Mouse (Mus musculus) heart, adult 11 months (tissue): ENCODE data around the gene Synj1.

Experiments
- DNase-seq: peaks from one replicate; pipeline ENCODE4 v3.0.0; 2022

Gene Synj1

DNA sequence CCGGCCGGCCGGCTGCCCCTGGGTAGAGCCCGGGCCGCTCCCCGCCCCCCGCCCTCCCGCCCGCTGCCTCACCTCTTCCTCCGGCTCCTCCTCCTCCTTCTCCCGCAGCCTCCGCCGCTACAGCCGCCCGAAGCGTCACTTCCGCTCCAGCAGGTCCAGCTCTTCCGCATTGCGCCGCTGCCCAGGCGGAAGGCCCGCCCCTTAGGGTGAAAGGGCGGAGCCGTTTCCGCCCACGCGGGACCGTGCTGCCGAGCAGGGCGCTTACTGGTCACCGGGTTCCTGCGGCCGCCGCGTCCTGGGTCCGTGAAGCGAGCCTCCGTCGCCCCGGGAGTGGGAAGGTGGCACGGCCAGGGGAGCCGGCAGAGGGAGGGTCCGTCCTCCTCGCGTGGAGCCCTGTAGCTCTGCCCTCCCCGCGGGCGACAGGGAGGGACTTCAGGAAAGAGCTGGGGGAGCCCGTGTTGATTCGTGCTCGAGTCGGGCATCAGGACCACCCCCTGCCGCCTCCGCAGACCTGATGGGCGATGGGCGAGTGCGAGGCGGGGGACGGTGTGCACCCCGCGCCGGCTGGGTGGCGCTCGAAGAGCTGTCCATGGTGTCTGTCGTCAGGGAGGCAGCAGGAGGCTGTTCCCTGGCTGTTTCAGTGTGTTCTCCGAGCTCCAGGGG is at the start of gene Synj1:
Synj1 (minus strand) TSS at position 288 of the 663 bp plus-strand sequence.
- DNase-seq: peak; percentile 99

GRCm38 (mm10) chr16:91057741-91058140 is 46.6 kb upstream of the Synj1 start:
- DNase-seq: peak; percentile 64

GRCm38 (mm10) chr16:91057261-91057660 is 46.2 kb upstream of the Synj1 start:
- DNase-seq: peak; percentile 63

DNA sequence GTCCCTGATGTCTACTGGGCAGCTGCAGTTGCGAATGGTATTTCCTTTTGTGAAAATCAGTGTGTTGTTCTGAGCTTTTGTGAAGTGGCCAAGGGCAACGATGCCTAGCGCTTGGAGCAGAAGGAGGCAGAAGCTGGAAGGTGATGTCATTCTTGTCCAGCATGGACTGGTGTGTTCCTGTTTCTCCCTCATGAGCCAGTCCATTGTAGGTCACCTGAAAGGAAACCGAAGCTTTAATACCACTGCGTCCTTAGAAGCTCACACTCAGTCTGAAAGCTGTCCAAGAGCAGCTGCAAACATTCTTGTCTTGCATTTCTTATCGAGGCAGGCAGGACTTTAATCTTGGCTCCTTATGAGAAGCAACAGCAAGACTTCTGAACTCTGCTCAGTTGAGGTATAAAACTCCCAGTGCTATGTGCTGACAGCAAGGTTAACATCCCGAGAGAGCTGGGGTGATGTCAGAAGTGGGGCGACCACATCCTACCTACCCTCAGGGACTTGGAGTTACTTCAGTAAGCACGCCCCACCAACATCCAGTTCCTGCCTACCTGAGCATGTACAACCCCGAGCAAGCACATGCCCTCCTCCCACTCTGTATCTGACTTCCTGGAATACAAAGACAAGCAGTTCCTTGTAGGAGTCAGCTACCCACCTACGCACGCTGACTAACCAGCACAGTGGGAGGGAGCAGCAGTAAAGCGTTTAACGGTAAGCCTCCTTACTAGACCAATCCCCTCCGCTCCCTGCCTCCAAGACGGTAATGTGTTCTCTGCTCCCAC is 45.1 kb upstream of the Synj1 start:
- DNase-seq: peak; percentile 93

DNA sequence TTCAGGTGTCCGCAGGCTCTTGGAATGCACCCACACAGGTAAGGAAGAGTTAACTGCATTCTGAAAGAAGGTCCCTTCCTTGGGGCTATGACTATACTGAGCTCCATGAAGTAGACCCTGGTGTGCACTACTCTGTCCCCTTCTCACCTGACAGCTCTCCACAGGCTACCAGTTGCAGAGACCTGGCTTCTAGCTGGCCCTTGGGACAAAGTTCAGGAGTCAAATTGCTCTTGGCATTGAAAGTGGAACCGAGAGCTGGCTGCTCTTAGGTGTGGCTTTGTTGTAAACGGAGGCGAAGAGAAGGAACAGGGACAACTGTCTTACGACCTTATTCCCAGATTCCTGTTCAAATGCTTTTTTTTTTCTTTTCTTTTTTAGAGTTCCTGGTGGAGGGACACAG is 44.0 kb upstream of the Synj1 start:
- peak; percentile 71 for DNase-seq

- peak; percentile 68 for DNase-seq
These were observed 42.5 kb upstream of the Synj1 start for GRCm38 (mm10) chr16:91053599-91053998.

GRCm38 (mm10) chr16:91045511-91045910 is 34.4 kb upstream of the Synj1 start:
- DNase-seq: peak; percentile 89

GRCm38 (mm10) chr16:91044270-91045182 is 33.4 kb upstream of the Synj1 start, which contains the start of gene Paxbp1:
TSS of gene Paxbp1 (minus strand) at chr16:91044543.
- peak; percentile 100 for DNase-seq

- peak; percentile 96 for DNase-seq
These were observed 32.5 kb upstream of the Synj1 start for GRCm38 (mm10) chr16:91043461-91044248.

GRCm38 (mm10) chr16:91042640-91043039 is 31.5 kb upstream of the Synj1 start:
- DNase-seq: peak; percentile 69

DNA sequence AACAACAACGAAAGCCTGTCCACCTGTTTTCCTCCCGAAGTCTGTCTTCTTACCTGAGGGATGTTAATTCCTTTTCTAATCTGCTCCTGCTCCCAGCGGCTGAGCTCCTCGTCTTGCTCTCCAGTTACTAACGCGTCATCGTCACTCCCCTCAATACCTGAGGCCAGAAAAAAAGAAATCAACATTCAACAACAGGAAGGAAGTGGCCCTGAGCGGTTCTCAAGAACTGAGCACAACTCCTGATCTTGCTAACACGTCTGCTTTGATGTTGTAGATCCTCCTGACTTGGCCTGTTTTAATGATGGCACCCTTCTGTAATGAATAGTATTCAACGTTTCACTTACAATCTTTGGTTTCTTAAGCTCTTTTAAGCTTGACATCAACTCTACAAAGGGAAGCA is 24.8 kb upstream of the Synj1 start:
- DNase-seq: peak; percentile 83

DNA sequence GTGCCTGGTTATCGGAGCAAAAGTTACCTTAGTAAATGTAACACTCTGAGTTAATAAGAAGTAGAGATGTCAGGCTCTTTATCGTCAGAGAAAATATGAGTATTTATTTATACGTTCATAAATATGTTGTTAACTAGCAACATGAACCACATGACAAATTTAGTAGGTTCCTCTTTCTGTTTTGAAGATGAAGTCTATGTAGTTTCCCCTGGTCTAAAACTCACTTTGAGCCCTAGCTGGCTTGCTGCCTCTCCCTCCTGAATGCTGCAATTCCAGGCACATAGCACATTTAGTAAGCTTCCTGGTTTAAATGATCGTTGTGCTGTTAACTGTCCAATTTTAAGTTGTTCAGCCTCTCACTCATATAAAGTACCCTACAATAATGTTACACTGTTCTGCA is 19.6 kb upstream of the Synj1 start:
- peak; percentile 61 for DNase-seq

DNA sequence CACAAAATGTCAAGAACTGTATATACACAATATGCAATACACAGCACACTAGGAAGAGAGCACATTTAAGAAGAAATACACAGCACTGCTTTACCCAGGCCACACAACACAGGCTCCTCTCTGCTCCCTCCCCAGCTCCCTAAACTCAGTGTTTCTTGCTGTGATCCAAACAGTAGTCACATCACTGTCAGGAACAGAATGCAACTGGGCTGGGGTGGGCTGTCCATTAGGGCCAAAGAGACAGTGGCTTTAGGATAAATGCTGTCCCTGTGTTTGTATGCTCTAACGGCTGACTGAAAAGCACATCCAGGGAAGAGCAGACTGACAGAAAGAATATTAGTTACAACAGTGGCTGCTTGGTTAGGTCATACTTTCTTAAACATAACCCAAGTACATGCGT is 18.8 kb upstream of the Synj1 start:
- peak; percentile 68 for DNase-seq

DNA sequence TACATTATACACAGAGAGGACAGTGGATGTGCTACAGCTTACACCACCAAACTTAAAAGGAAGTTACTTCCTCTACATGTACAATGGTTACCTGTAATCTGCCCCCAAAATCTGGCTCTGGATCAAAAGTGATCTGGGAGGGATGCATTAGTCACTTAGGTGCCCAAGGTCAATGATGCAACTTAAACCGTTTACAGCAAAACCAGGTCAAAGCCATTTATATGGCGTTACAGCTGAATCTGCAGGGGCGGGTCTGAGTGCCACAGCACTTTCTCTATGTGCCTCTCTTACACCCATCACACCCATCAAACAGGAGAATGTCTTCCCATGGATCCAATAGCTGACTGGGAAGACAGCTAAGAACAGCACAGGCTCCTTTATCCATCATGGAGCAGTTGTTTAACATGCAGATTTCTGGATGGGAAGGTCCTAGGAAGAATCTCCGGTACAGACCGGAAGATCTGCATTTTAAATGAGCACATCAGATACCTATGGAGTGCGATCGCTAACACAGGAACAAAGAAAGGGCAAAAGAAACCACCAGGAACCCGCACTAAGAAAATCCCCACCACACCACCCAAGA is 18.1 kb upstream of the Synj1 start:
- DNase-seq: peak; percentile 81

DNA sequence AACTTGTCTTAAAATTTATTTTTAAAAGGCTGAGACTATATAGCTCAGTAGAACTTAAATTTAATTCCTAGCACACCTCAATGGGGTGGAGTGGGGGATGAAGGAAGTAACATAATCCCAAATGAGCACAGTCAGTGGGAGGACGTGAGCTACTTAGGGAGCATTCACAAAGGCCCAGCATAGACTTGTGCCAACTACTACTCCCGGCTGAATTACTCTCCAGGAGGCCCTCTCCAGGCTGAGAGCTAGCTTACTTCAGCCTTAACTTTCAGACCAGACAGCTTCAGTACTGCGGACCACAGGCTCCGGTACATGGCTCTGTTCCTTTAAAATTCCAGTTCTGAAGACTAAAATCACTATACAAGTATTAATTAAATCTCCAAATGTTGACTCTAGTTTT is 15.2 kb upstream of the Synj1 start:
- DNase-seq: peak; percentile 61

DNA sequence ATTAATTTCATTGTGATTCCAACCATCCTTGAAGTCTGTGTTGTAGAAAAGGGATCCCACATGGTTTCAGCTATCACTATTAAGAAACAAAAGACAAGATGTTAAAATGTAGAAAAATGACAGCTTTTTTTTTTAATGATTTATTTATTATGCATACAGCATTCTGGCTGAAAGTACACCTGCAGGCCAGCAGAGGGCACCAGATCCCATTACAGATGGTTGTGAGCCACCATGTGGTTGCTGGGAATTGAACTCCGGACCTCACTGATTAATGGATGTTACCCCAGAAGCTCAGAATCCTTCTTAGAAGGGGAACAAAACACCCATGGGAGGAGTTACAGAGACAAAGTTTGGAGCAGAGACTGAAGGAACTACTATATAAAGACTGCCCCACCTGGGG is 12.3 kb upstream of the Synj1 start:
- DNase-seq: peak; percentile 55

GRCm38 (mm10) chr16:91020842-91021483 is 9.9 kb upstream of the Synj1 start:
- DNase-seq: peak; percentile 59

DNA sequence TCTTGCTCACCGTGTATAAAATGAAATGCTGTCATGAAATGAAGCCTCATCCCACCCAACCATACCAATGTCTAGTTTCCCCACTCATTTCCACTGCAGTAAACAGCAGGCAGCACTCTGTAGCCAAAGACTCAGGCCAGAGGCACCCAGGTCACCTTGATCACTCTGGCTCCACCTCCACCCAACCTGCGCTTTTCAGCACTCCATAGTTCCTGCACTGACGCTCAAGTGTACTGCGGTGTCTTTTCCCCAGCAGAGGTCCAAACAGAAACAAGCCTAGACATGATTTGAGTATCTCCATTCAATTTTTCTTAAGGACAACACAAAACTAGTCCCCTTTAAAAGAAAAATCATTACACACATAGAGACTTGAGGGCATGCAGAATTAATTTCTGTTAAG is 8.4 kb upstream of the Synj1 start:
- no peak for DNase-seq

DNA sequence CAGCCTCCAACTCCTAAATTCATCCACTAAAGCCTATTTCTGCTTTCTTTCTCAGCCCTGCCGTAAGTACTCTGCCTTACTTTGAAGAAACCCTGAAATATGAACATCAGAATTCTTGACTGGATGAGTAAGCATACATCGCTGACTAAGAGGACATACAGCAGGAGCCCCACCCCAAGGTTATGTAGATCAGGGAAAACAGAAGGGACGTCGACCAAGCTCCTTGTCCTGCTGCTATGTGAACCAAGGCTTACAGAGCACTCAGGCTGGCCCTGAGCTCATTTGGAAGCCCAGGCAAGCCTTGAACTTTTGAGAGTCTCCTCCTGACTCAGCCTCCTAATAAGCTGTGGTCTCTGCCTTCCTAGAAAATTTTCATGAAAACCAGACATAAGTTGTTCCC is 4.7 kb upstream of the Synj1 start:
- no peak for DNase-seq

DNA sequence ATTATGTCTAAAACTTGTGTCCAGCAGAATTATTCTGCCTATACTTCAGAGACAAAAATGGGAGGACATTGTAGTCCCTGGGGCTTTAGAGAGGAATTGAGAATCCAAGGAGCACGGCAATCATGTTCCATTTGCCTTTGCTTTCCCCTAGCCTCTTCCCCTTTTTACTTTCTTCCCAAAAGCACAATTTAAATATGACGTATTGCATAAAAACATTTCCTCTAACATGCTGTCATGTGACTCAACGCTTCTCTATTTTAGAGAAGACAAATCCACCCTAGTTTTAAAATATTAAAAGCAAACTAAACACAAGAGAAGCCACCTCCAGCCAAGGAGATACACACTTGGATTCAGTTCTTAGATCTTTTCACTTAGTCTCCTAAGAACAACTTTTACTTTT is 739 bp upstream of the Synj1 start:
- no peak for DNase-seq

- no peak for DNase-seq
These were observed 507 bp downstream of the Synj1 start for GRCm38 (mm10) chr16:91010581-91011020.
